Mouse (Mus musculus): Measurements from ENCODE around the gene Ank.

Gene Ank

GRCm38 (mm10) chr15:27629800-27630600, 163.5 kb downstream of the Ank start:
- in situ Hi-C loops (cut with MboI, MseI), result no loop called here

- in situ Hi-C loops (cut with MboI, MseI), result no loop called here
Measured at GRCm38 (mm10) chr15:27630601-27631383, 164.3 kb downstream of the Ank start, which contains the start of gene Otulin. Gene Otulin, minus strand, starts transcription at chr15:27630693.

- in situ Hi-C loops (cut with MboI, MseI), result no loop called here
Measured at GRCm38 (mm10) chr15:27633941-27634900, 167.7 kb downstream of the Ank start.

GRCm38 (mm10) chr15:27641171-27641570, 174.7 kb downstream of the Ank start:
- in situ Hi-C loops (cut with MboI, MseI), result no loop called here

- in situ Hi-C loops (cut with MboI, MseI), result no loop called here
Measured at GRCm38 (mm10) chr15:27642895-27643294, 176.4 kb downstream of the Ank start.
